Mouse (Mus musculus): Measurements from ENCODE around the gene Phkg1.
"Not testable (repeated sequence)": the region's sequence is repeated elsewhere in the genome, so short reads cannot be mapped to it uniquely, and the experiment has no call there.

The Phkg1 gene

DNA sequence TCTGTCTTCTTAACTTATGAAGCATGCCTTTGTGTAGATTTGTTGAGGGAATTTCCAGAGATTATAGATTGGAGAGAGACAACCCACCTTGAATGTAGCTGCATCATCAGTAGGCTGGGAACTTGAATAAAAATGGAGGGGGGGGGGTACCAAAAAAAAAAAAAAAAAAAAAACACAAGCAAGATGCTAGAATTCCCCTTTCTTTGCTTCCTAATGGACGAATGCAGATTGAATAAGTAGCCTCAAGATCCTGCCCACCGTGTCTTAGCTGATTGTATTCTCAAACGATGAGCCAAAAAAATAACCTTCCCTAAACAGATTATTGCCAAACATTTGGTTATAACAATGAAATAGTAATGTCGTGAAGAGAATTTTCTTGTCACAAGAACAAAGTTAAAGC lies 9.4 kb upstream of the Phkg1 start:
- CTCF ChIA-PET = no interaction called here

DNA sequence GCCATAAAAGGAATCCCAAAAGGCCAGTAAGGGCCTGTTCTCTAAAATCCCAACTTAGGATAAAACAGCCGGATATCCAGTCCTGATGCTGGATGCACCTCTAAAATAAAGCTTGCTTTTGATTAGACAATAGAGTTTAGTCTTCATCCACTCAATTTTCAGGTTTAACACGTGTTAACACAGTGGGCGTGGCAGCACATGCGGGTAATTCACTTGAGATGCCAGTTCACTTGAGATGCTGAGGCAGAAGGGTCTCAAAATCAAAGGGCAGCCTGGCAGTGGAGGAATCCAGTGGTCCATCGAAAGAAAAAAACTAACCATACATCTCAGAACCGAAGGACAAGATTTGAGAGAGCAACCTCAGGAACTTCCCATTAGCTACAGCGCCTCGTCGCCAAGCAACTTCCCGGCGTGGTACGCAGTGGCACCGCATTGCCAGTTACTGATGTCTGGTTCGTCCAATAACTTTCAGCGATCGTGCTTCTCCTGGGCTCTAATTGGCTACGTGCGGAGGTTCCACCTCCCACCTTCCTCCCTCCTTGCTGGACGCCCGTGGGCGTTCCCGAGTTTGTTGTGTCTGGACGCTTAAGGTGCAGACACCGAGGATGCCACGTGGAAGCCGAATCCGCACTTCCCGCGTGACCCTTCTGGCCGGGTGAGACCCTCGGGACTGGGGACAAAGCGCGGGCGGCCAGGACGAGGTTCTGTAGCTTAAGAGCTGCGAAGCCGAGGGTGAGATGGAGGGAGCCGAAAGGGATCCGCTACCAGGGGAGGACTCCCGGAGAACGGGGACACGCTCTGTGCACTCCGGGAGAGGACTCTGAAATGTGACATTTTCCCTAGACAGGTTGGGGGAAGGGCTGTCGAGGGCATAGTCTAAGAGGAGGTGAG lies 2.9 kb downstream of the Phkg1 start, which contains the start of gene Zbed5:
Zbed5 (plus strand) TSS at position 526 of the 891 bp plus-strand sequence.
- CTCF ChIA-PET = interaction anchor here (0.7 kb wide), 1 partner anchor 42 kb away, joined by 3 read pairs; no protein-coding TSS in a partner anchor

DNA sequence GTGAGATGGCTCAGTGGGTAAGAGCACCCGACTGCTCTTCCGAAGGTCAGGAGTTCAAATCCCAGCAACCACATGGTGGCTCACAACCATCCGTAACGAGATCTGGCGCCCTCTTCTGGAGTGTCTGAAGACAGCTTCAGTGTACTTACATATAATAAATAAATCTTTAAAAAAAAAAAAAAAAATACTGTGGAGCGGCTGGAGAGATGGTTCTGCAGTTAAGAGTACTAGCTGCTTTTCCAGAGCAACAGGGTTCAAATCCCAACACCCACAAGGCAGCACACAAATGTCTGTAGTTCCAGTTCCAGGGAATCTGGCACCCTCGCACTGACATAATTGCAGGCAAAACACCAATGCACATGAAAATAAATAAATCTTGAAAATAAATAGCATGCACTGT lies 8.0 kb downstream of the Phkg1 start:
- CTCF ChIA-PET = not testable (repeated sequence)

DNA sequence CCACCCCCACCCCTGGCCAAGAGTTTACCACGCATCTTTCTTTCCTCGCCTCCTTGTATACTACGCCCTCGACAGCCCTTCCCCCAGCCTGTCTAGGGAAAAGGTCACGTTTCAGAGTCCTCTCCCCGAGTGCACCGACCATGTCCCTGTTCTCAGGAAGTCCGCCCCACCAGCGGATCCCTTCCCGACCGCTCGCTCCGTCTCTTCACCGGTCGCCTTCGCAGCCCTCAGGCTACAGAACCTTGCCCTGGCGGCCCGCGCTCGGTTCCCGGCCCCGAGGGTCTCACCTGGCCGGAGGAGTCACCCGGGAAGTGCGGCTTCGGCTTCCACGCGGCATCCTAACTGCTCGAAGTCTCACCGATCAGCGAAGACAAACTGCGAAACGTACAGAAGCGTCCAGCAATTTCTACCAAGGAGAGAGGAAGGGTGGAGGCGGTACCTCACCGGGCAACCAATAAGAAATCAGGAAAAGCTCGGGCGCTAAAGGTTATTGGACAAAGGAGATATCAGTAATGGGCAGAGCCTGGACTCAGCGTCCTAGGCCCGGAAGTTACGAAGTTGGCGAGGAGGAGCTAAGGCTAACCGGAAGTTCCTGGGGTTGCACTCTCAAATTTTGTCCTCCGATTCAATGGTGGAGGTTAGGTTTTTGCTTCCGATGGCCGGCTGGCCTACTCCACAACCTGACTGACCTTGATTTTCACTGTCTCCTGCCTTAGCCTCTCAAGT lies 11.3 kb downstream of the Phkg1 start, which contains the start of gene Chchd2:
Chchd2 (minus strand) TSS at position 560 of the 726 bp plus-strand sequence.
- CTCF ChIA-PET = interaction anchor here (0.9 kb wide), 1 partner anchor 21 kb away, joined by 5 read pairs; no protein-coding TSS in a partner anchor

DNA sequence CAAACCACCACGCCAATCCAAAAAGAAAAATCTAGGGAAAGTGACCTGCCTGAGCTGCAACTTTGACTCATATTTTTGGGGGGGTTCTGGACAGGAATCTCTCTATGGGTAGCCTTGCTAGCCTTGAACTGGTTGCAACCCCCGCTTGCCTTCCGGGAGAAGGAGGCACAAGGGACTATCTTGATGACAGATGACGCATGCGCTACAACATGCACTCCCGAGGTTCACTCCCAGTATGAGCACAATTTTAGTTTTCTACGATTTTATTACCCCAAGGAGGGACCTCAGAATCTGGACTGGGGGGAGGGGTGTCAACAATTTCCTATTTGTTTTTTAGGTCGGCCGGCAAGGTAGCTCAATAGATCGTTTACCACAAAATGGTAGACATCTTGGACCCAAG lies 12.1 kb downstream of the Phkg1 start:
- CTCF ChIA-PET = no interaction called here

DNA sequence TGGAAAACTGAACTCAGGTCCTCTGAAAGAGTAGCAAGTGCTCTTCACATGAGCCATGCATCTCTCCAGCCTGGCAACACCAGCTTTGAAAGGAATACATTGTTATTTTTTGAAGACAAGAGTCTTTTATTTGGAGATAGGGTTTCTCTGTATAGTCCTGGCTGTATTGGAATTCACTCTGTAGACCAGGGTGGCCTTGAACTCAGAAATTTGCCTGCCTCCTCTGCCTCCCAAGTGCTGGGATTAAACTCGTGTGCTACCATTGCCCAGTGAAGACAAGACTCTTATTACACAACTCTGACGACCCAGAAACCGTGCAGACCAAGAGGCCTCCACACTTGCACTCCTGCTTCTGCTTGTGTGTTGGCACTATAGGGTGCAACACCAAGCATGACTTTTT lies 18.5 kb downstream of the Phkg1 start:
- CTCF ChIA-PET = no interaction called here

DNA sequence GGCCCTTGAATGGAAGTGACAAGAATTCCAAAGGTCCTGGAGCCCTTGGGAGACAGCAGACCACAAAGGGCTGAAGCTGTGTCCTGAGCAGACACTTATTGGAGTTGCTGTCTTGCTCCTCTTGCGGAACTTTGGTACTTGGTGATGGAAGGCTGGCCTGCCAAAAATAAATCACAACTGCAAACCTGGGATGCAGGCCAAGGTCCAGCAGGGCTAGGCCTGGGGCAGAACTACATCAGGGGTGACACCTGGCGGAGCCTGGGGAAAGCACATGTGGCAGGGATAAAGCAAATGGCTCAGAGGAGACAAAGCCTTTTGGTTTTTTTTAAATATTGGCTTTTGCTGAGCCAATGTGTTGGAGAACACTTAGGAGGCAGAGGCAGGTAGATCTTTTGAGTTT lies 19.4 kb downstream of the Phkg1 start:
- CTCF ChIA-PET = no interaction called here

DNA sequence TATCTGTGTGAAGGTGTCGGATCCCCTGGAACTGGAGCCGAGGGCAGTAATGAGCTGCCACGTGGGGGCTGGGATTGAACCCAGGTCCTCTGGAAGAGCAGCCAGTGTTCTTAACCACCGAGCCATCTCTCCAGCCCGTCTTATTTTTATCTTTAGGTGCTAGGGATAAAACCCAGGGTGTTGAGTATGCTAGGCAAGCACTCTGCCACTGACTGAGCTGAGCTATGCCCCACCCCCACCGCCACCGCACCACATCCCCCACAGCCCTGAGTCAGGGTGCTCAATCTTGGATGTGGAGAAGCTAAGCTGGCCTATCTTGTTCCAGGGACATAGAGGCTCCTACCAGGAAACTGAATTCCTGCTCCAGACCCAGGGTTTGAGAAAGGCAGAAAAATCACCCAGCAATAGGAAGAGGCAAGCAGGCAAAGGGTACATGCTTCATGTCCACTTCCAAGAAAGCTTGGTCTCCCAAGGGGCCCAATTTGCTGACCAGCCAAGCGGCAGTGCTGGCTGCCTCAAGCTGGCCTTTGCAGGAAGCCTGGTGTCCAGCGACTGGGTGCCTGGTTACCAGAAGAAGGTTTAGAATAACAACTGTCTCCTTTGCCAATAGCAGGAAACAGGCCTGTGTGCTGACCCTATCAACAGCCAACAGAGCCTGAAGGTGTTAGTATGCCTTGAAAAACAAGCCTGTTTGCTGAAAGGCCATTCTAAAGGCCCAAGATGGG lies 20.5 kb downstream of the Phkg1 start:
- CTCF ChIA-PET = no interaction called here

DNA sequence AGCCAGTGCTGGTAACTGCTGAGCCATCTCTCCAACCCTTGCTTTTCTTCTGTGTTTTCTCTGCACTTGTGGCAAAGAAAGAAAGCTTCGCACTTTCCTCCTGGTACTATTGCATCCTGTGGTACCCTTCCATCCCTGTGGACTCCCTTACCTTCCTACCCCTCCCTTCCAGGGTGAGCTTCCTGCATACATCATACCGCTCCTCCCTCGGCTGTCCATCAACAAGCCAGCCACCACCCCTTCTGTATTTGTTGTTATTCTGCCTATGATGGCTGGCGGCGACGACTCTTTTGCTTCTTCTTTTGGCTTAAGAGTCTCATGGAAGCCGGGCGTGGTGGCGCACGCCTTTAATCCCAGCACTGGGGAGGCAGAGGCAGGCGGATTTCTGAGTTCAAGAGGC lies 23.3 kb downstream of the Phkg1 start:
- CTCF ChIA-PET = no interaction called here

DNA sequence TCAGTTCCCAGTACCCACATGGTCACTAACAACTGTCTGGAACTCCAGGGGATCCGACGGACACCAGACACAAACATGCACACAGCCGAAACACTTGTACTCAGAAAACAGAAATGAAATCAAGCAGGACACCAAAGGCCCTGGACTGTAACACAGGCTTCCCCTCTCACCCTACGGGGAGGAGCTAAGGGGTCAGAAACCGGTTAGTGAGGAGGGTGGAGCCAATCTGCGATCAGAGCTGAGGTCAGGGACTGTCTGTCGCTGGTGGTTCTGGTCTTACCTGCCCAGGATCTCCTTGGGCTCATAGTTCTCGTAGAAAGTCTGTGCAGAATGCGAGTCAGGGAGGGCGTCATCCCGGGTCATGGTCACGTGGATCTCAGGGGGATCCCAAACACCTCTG lies 24.4 kb downstream of the Phkg1 start:
- CTCF ChIA-PET = no interaction called here

DNA sequence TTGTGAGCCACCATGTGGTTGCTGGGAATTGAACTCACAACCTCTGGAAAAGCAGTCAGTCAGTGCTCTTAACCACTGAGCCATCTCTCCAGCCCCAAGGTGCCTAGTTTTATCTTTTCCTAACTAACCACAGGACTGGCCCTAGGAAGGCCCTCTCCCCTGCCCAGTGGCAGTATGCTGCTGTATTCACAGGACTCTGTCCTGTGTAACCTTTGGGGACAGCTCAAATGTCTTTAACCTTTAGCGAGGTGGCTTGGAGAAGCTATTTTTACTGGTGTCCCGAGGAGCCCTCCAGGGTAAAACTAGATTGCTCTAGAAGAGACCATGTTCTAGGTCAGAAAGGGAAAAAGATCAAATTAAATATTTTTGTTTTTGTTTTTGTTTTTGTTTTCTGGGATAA lies 27.1 kb downstream of the Phkg1 start:
- CTCF ChIA-PET = no interaction called here

DNA sequence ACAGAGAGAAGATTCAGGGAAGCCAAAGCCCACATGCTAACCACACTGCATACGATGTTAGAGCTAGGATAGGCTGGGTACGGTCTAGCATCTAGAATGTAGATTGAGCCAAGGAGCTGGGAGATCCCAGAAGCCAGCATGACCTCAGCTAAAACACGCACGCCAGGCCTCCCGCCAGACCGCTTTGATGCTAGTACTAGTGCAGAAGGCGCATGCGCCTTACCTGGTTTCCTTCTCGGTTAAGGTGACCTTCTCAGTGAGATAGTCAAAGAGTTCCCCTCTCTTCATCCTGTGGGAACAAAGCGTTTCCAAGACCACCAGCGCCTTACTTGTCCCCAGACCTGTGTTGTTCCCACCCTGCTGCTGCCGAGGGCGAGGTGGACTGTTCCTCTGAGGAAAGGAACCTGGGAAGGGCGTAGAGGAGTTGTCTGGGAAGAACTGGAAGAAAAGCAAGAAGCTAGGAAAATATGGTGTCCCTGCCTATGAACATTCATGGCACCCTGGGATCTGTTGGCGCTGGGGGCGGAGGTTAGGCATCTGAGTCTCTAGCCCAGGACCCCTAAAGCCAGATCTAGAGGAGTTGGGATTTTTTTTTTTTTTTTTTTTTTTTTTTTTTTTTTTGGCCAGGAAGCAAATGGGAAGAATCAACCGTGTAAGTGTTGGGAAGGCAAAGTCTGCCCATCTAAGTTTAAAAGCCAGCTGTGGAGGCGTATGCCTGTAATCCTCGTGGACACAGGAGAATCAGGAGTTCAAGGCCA lies 28.9 kb downstream of the Phkg1 start:
- CTCF ChIA-PET = no interaction called here

DNA sequence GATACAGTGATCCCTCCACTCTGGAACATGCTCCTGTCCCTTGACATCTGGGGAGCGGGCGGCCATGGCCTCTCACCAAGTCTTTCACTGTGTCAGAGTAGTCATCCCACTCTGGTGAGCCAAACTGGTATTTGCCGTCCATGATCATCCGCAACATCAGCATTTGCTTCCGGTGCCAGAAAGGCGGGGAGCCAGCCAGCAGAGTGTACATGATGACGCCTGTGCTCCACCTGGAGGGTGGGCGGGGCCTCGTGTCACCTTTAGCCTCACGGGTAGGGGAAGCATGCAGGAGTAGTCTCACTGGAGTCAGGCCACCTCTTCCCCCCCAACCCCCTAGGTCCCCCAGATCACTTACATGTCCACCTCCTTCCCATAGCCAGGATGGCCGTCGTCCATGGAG lies 32.5 kb downstream of the Phkg1 start:
- CTCF ChIA-PET = interaction anchor here (1.0 kb wide), 1 partner anchor 22 kb away, joined by 5 read pairs; the partner anchor contains the start of gene Chchd2

DNA sequence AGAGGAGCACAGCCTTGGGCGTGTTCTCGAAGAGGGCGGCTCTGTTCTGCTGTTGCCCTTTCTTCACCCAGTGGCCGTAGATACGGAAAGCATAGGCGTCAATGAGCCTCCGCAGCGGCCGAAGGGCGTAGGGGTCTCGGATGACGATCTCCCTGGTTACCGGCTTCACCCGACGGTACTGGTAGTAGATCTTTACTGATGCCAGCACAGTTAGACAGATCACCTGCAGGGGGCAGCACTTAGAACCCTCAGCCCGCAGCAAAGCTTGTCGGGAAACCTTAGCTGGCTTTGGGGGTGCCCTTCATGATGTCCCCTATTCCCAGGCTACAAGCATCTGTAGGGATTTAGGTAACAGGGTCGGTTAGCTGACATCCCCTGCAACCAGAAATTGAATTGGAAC lies 33.9 kb downstream of the Phkg1 start:
- CTCF ChIA-PET = no interaction called here

DNA sequence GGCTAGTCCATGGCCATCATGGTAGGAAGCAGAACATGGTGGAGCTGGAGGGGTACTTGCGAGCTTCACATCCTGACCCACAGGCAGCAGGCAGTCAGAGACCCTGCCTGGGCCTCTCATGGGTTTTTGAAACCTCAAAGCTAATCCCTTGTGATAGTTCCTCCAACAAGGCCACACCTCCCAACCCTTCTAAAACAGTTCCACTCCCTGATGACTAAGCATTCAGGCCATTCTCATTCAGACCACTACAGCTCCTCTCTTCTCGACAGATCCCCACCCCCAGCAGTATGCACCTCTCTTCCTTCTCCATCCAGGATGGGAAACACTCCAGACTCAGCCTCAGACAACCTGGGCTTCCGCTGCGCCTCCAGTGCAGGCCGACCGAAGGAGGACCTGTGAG lies 36.0 kb downstream of the Phkg1 start:
- CTCF ChIA-PET = no interaction called here

DNA sequence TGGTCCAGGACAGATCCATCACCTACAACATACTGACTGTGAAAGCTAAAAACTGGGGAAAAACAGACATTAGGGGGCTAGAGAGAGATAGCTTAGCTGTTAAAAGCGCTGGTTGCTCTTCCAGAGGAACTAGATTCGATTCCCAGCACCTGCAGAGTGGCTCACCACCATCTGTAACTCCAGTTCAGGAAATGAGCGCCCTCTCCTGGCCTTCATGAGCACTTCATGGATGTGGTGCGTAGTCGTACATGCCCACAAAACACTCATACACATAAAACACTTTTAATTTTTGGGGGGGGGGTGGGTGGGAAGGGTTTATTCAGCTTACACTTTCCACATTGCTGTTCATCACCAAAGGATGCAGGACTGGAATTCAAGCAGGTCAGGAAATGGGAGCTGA lies 41.9 kb downstream of the Phkg1 start:
- CTCF ChIA-PET = interaction anchor here (0.6 kb wide), 1 partner anchor 367 kb away, joined by 16 read pairs; no protein-coding TSS in a partner anchor

DNA sequence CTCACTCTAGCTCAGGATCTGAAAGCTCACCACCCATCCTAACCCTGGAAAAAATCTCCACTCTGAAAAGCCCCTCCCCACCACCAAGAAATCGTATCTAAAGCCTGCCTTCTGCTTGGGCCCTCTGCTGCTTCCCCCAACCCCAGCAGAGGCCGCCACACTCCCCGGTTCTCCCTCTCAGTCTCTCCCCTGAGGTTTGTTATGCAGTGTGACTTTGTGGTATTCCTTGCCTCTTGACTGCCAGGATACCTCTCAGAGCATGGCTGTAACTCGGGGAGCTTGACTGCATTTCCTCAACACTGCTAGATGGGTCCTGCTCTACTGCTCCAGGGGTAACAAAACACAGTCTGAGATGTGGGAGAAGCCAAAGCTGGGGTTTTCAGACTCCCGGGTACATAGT lies 43.2 kb downstream of the Phkg1 start:
- CTCF ChIA-PET = no interaction called here

DNA sequence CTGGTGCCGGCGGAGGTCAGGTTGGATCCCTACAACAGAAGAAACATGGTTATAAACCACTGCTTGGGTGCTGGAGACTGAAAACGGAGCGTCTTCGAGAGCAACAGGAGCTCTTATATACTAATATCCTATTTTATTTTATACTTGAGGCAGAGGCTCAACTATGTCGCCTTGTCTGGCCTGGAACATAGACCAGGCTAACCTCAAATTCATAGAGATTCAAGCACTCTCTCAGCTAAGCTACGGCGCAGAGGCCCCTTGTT lies 50.9 kb downstream of the Phkg1 start:
- CTCF ChIA-PET = interaction anchor here (0.7 to 0.9 kb wide), 3 partner anchors 60 to 409 kb away, joined by 3 to 6 read pairs (median 3); partner anchors contain the start of genes Mmp17 and Psph

DNA sequence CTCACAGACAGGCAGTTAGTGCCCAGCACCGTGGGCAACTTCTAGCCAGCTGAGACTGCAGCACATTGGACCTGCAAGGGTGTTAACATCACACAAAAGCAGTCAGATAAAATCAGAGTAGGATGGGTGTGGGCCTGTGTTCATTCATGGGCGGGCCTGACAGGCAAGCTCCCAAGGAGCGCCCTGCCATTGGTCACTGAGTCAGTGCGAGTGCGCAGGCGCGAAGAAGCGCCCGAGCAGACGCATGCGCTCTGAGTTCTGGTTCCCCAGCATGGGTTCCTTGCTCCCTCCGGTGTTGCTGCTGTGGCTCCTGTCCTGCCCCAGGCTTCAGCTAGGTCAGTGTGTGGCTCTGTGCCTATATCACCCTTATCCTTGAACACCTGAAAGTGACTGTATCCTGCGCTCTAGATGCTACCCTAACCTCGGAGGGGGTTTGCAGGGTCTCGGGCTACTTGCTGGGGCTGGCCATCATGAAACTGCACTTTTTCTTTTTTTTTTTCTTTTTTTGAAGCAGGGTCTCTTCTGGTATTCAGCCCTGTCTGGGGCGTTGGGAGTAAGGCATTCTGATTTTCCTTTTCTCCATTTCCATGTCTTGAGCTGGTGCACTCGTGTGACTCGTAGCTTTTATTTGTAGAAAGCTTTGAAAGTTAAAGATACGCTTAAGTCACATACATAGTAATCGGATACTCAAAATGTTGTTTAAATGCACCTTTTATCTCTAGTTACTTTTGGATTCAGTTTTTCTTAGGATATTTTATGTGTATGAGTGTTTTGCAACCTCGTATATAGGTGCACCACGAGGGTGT lies 51.4 kb downstream of the Phkg1 start, which contains the start of gene Sumf2:
Sumf2 (plus strand) TSS at position 235 of the 806 bp plus-strand sequence.
- CTCF ChIA-PET = interaction anchor here (0.7 to 1.1 kb wide), 3 partner anchors 60 to 409 kb away, joined by 3 to 6 read pairs (median 3); partner anchors contain the start of gene Psph

DNA sequence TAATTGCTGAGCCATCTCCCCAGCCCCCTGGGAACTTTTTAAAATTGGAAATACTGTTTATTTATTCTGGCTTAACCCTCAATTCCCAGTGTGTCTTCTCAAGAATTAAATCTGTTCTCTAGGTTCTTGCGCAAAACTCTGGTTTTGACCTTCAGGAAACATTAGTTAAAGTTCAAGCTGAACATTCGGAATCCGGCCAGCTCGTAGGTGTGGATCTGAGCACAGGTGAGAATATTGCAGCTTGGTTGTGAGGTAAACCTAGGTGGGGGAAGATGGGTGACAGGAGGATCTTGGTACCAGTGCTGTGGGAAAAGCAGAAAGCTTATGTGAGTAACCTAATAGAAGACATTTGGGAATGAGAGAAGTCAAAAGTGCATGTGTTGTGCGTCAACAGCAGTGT lies 53.5 kb downstream of the Phkg1 start:
- CTCF ChIA-PET = no interaction called here
